Mouse (Mus musculus): ENCODE measurements at regions not wholly inside any gene's neighbourhood (a gene's known extent, or its start where the extent isn't known, plus 50 kb on each side); places are given as distances from the start of the nearest gene placed in this dataset.

DNA sequence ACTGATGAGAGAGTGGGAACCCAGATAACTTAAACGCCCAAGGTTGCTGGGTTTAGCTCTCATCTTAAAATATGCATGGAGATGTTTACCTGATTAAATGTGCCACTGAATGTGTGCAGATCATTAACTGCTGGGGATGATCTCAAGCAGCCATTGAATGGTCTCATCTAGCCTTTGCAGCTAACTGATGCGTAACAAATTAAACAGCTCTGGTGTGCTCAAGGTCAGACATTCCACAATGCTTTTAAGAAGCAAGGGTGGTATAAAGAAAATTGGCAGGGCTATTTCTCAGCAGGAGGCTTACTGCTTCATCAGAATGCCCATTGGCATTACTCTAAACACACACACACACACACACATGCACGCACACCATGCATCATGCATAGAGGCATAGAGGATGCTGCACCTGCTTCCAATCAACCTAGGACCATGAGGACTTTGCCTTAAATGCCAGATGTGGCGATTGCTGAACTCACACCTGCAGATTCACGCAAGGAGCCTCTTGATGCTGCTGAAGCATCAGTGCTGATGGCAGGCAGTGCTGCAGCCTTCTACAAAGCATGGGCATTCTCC, 333.4 kb downstream of the Ice1 start:
- no peak for DNase-seq (ENCODE audit: low spot score)

DNA sequence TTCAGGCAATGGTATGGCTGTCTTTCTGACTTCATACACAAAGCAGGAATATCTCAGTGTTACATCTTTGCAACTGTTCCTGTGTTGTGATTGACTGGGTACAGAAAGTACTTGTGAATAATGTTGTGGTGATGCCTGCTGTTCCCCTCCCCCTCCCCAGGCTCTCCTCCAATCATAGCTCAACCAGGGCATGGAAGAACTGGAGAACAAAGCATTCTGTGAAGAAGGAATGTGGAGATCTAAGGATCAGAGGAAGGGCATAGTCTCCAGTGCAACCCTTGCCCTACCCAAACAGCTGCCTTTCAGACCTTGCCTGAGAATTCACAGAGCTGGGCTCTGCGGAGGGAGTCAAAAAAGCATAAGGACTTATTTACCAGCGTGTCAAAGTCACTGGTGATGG, 326.9 kb downstream of the Ice1 start:
- DNase-seq (ENCODE audit: low spot score), result no peak

DNA sequence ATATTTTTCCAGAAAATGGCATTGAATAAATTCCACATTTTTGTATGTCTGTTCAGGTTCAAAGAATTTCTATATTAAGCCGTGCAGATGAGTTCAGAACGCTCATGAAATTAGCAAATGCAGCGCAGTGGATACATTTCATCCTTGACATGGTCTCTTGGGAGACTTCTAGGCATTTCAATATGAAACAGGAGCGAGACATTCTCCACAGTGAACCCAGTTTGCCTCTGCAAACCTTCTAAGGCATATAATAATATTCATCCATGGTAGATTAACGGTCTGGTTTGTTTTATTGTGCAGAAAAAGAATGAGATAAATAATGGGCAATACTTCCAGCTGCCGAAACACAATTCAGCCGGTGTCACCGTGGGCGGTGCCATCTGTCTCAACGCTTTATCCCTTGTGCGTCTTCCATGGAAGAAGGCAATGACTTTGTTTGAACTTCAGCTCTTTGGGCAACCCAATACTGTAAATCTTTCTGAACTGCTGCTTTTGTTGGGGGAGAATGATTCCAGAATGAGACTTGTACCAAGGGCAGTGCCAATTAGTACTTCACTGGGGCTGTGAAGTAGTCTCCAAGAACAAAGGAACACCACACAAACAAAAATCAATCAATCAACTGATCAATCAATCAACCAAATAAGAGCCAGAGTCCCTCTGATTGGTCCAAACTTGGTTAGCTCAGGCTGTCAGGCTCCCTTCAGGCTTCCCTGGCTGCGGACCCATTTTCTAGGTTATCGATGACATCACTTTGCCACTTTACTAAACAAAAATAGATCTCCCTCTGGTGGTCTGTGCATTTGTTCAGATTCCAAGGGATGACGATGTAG, 326.0 kb downstream of the Ice1 start:
- DNase-seq (ENCODE audit: low spot score), result no peak

- no peak for DNase-seq (ENCODE audit: low spot score)
Measured at GRCm38 (mm10) chr13:70313205-70313604, 324.2 kb downstream of the Ice1 start.

DNA sequence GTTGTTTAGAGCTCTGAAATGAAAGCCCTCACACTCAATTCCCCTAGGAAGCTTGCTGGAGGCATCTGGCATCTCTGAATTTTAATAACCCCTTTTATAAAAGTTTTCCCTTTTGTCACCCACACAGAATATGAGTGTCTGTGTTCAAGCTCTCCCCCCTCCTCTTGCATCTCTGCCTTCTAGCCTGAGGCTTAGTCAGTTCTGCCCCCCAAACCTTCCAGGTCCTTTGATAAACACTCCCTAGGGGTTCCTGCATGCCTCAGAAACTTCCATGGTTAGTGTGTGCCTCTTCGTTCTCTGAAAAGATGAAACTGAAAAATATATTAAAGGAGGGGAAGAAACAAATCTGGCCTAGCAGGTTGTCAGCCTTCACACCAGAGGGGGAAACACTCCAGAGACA, 313.9 kb downstream of the Ice1 start:
- no peak for DNase-seq (ENCODE audit: low spot score)

DNA sequence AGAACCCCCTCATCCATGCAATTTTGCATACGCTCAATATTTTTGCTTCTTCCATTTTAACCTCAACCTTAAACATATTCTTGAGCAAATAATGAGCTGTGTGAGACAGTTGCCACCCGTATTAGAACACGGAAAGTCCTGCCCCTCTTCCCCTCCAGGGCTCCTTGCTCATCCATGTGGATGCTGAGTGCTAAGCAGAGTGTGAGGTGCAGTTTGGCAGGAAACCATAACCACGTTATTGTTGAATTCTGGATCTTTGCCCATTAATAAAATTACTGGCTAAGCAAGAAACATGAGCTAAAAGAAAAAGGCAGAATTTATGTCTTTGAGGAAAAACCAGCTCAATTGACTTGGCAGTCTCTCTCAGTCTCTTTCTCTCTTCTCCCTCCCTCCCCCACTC, 301.4 kb downstream of the Ice1 start:
- DNase-seq (ENCODE audit: low spot score), result no peak

GRCm38 (mm10) chr13:70340437-70340836, 297.0 kb downstream of the Ice1 start:
- no peak for DNase-seq (ENCODE audit: low spot score)

GRCm38 (mm10) chr13:70343191-70343734, 294.2 kb downstream of the Ice1 start:
- DNase-seq (ENCODE audit: low spot score), result no peak

DNA sequence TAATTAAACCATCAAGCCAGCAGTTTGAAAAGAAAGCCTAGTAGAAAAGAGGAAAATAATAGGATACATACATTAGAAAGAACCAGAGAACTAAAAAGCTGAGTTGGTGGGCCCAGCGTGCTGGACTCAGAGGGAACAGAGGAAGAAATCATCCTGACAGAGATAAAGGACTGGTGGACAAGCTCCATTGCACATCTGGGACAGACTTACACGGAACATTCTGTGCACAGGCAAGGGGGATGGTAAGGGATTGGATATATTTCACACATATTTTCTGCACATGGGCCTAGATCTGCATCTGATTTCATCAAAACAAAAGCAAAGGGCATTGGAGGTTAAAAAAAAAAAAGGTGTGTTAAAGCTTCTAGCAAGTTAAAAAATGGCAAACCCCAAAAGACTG, 293.5 kb downstream of the Ice1 start:
- no peak for DNase-seq (ENCODE audit: low spot score)

DNA sequence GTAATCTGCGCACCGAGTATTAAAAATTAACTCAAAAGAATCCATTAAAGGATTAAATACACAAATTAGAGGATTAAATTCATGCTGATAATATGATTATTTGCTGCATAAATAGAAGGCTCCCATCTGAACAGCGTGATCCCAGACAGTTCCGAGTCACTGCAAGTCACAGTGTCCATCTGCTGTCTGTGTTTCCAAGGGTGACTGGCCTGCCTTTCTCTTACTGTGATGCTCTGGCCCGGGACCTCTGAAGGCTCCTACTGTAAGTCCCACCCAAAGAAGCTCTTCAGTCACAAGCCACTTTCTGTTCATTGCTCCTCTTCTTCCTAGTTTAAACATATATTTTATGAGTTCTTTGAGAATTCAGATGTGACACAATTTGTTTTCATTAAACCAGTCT, 293.1 kb downstream of the Ice1 start:
- DNase-seq (ENCODE audit: low spot score), result no peak

- DNase-seq (ENCODE audit: low spot score), result no peak
Measured at GRCm38 (mm10) chr13:70348456-70348855, 289.0 kb downstream of the Ice1 start.

GRCm38 (mm10) chr13:70348965-70349364, 288.5 kb downstream of the Ice1 start:
- no peak for DNase-seq (ENCODE audit: low spot score)

DNA sequence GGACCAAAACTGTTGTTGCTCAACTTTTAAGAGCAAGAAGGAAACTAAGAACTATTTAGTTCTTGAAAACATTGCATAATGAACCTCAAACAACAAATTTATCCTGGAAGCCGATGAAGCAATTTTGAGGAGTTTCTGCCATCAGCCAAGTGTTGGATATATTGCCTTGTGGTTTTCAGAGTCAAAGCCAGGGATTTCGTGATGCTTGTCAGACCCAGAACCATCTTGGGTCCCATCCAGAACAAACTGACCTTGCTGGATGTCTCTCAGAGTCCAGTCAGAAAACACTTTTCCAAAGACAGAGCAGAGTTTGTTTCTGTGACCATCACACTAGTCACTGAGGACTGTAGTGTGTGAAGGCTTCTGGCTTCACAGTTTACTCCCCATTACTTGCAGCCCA, 267.8 kb downstream of the Ice1 start:
- DNase-seq (ENCODE audit: low spot score), result no peak

GRCm38 (mm10) chr13:70380772-70381171, 256.7 kb downstream of the Ice1 start:
- no peak for DNase-seq (ENCODE audit: low spot score)

DNA sequence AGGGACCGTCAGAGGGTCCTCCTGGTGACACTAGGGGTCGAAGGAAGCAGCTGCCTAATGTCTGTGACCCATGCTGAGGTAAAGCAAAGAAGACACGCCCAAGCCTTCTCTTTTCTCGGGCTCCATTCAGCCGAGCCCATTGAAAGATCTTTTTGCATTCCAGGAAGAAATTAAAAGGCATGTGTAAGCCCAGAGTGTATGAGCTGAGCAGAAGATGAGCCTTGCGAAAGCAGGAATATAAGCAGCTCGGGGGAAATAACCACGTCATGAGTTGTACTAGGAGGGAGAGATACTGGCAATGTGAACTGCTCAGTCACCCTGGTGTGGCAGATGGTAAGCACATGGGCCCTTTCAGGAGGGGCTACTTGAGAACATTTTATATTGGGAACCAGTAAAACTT, 252.1 kb downstream of the Ice1 start:
- DNase-seq (ENCODE audit: low spot score), result no peak

DNA sequence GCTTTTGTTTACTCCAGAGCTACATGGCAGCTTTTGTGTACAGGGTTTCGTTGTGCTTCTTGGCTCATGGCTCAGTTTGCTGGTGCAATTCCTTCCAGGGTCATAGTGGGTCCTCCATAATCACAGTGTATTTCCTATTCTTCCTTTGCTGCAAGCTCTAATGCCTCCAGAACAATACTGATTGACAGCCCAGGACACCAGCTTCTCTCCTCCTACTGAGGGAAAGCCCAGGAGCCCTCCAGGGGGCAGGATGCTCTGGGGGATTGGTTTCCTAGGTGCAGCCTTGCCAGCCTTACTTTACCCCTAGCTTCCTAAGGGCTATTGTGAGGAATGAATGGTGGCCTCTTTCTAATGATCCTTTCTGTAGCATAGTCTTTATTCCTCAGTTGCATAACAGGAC, 224.6 kb downstream of the Ice1 start:
- no peak for DNase-seq (ENCODE audit: low spot score)

GRCm38 (mm10) chr13:70418156-70418555, 219.3 kb downstream of the Ice1 start:
- no peak for DNase-seq (ENCODE audit: low spot score)

DNA sequence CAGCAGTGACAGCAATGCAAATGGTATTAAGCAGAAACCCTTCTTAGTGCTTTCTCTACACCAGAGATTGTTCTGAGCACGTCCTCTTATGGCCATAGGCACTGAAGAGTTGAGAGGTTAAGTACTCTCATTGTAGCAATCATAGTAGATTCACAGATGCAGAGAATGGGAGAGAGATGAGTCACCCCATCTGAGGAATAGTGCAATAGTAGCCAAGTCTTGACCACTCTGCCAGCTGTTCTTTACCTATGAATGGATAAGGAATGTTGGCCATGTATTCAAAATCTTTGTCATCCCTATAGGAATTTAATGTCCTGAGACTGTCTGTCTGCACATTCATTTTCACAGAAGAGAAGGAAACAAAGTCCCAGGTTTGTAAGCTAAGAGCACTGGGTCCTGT, 198.0 kb downstream of the Ice1 start:
- no peak for DNase-seq (ENCODE audit: low spot score)

DNA sequence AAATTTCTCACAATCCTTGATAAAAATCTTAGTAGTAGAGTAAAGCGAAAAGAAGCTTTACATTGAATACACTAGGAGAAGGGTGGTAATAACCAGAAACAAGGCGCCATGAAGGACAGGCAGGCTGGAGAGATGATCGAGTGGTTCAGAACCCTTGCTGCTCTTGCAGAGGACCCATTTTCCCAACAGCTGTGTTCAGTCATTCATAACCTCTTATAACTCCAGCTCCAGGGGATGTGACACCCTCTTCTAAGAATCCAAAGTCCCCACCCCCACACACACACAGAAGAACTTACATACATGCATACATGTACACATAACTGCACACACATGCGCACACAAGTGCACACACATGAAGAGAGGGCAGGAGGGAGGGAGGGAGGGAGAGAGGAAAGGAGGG, 190.5 kb downstream of the Ice1 start:
- DNase-seq (ENCODE audit: low spot score), result no peak

DNA sequence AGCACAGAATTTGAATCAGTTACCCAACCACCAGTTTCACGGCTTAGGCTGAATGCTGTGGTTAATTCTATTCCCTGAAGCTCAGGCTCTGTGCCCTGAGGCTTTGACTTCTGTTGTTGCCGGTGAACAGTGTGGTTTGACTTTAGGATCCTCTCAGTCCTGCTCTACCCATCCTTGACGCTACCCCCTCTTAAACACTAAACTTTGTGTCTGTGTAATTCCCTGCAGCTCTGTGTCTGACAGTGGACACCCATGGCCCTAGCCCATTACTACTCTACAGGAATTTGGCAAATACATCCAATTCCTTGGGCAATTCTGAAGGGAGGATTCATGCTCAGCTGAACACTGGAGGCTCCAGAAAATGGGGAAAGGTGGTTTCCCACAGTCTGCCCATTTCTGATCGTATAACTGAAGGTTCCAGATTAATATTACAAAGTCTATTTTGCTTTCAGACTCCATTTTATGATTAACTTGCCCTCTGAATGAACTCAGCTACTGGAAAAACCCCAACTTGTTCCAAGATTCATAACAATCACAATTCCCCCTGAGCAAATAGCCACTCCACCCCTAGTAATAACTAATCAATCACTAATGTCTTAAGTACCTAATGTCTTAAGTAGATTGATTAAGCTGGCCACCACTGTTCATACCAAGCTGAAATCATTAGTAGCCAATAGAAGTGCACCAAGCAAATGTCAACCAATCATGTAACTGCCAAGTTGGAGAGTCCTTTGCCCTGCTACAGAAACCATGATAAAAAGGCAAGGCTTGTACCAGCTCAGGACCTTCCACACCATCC, 182.6 kb downstream of the Ice1 start:
- DNase-seq (ENCODE audit: low spot score), result no peak

- no peak for DNase-seq (ENCODE audit: low spot score)
Measured at GRCm38 (mm10) chr13:70458406-70458805, 179.0 kb downstream of the Ice1 start.

- DNase-seq (ENCODE audit: low spot score), result no peak
Measured at GRCm38 (mm10) chr13:70464996-70465395, 172.4 kb downstream of the Ice1 start.

DNA sequence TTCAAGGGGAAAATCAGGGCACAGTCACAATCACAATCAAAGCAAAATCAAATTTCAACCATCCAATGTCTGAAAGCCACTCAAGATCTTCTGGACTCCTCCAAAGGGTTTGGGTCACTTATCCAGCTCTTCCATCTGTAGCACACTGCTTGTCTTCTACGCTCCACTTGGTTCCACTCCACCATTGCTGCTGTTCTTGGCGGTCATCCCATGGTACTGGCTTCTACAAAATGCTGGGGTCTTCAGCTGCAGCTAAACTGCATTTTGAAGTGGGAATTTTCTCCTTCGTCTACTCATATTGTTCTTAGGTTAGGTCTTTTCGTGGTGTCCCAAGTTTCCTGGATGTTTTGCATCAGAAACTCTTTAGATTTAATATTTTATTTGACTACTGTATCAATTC, 162.7 kb downstream of the Ice1 start:
- no peak for DNase-seq (ENCODE audit: low spot score)

All from left cerebral cortex, adult 11 months (tissue).